Mouse (Mus musculus) liver, postnatal 0 days (tissue): ENCODE data around the gene Usf3.

Experiments
- CTCF ChIP-seq: sonication (generic); IDR thresholded peaks from 2 replicates; pipeline ENCODE4 v1.5.1; 2016; ENCODE audit warnings: antibody characterized with exemption, low read depth
- EP300 ChIP-seq: IDR thresholded peaks from 2 replicates; pipeline ENCODE4 v1.6.1; 2016; ENCODE audit warnings: antibody characterized with exemption, low read depth, mild to moderate bottlenecking

DNA sequence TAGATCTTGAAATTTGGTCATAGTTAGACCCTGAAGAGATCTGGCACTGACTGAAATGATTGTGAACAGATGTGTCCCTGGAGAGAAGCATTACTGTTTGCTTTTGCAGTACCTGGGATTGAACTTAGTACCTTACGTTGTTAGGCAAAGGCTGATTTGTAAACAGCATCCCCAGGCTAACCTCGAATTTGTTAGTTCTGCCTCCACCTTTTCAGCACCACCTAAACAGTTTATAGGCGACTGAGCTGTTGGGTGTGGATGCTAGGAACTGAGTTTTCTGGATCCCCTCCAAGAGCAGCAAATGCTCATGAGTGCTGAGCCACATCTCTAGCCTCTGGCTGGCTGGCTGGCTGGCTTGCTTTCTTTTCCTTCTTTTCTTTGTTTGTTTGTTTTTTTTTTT is 7.9 kb upstream of the Usf3 start:
- TF ChIP-seq CTCF (no peak), EP300 (no peak)
